Mouse (Mus musculus) left cerebral cortex, postnatal 36 days (tissue): ENCODE data around the gene Cic. TPM values are rescaled to one million over a fixed set of nuclear protein-coding genes. Genes with fewer than 3 reads are reported as not detected.

Experiments used
- DNase-seq, 2 experiments: peaks; one replicate each; pipeline ENCODE4 v3.0.0; 2021 to 2022; ENCODE audit warnings: low spot score in 2 of 2, mixed read lengths in 1 of 2
- intact Hi-C: fragments of 180-260 bp; cut with DNase I; formaldehyde crosslinking; loops from one replicate; pipeline ENCODE4 v1.15.1; 2025
- total RNA-seq, 2 experiments: library from RNA; stranded (reverse); gene quantifications; 2 replicates each; pipeline ENCODE4 v1.2.3; 2021

Cic gene
- total RNA-seq, 2 experiments from 2014 or later = 206 to 234 TPM

GRCm38 (mm10) chr7:25266180-25266962, 1.1 kb upstream of the Cic start:
- no peak for DNase-seq
- intact Hi-C loops = loop anchor here (2.0 kb wide), 1 partner anchor 16 kb away; the partner anchor contains the start of gene Erf

DNA sequence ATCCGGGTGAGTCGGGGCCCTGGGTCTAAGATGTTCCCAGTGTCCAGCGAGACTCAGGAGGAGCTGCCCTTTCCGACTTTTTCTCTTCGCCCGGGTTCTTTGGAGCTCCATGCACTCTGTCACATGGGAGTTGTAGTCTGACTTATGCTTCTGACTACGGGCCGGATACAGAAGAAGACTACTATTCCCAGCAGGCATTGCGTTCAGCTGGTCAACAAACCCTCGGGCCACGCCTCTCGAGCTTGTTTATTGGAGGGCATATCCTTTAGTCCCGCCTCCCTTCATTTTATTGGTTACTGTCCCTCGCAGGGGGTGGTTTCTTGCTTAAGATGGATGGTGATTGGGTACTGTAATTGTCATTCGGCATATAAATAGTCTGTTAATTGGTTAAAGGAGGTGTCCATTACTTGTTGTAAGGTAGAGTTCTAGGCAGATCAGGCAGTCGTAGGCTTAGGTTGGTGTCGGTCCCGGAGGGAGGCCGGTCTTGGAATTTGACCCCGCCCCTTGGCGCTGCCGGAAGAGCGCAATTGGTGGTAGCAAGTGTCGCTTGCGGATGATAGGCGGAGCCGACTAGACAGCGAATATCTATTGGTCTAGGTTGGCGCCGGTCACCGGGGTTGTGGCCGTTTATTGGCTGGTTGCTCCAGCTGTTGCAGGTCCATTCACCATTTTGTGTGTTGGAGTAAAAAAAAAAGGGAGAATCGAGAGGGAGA, 403 bp downstream of the Cic start:
- peak; percentile 99 for DNase-seq
- intact Hi-C loops = loop anchor here (2.0 kb wide), 1 partner anchor 17 kb away; the partner anchor contains the start of gene Erf

GRCm38 (mm10) chr7:25268588-25268987, 1.1 kb downstream of the Cic start:
- intact Hi-C loops = no loop called here
- no peak for DNase-seq

DNA sequence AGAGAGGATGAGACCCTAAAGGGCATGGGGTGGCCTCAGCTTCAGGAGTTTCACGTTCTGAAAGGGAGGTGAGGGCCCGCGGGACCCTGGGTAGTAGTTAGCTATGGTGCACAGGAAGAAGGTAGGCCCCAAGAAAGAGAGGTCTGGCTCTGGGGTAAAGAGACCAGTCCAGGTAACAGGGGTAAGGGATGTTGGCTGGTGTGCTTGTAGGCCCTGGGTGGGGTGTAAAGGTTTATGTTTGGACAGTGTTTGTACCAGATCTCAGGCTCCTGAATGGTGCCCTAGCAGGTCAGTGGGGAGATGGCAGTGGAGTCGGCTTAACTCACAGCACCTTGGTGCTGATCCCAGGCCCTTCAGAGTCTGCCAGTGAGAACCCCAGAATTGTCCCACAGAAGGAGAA, 1.5 kb downstream of the Cic start:
- DNase-seq = no peak
- intact Hi-C loops = no loop called here

- intact Hi-C loops = no loop called here
- no peak for DNase-seq
These were observed 2.2 kb downstream of the Cic start for GRCm38 (mm10) chr7:25269545-25270271.

DNA sequence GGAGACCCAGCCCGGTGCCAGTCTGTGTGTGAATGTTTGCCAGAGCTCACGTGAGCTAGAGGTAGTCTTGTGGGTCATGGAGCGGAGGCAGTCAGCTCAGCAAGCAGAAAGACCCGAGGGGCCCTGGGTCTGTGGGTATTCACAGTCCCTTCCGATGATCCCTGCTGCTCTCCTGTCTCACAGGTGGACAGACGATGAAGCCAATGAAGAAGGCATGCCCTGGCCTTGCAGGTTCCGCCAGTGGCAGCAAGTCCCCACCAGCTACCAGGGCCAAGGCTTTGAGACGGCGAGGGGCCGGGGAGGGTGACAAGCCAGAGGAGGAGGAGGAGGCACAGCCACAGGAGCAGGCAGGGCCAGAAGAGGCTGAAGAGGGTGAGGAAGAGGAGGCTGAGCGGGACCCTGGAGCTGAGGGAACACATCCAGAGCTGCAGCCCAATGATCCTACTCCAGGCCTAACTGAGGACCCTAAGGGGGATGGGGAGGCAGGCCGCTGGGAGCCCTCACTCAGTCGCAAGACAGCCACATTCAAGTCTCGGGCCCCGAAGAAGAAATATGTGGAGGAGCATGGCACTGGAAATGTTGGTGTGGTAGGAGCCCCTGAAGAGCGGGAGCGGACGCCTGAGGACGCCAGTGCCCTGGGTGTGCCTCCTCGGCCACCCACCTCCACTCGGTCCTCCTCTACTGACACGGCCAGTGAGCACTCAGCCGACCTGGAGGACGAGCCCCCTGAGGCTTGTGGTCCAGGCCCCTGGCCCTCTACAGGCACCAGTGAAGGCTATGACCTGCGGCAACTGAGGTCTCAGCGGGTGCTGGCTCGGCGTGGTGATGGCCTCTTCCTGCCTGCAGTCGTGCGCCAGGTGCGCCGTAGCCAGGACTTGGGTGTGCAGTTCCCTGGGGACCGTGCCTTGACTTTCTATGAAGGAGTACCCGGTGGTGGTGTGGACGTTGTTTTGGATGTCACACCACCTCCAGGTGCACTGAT, 3.4 kb downstream of the Cic start:
- no peak for DNase-seq
- intact Hi-C loops = no loop called here

DNA sequence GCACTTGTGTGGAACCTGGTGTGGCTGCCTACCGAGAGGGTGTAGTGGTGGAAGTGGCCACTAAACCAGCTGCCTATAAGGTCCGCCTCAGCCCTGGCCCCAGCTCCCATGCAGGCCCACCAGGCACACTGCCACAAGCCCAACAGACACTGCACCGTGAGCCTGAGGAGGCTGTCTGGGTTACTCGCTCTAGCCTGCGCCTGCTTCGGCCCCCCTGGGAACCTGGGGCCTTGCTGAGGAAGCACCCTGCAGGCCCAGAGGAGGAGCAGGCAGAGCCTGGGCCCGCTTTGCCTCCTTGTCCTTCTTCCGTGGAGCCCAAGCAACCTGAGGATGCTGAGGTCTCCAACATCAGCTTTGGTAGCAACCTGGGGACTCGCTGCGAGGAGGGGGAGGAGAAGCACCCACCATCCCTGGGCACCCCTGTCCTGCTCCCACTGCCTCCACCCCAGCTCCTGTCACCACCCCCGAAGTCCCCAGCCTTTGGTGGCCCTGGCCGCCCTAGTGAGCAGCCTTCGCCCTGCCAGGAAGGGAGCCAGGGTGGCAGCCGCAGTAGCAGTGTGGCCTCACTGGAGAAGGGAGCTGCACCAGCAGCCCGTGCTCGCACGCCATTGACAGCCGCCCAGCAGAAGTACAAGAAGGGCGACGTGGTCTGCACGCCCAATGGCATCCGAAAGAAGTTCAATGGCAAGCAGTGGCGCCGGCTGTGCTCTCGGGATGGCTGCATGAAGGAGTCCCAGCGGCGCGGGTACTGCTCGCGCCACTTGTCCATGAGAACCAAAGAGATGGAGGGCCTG, 4.3 kb downstream of the Cic start:
- intact Hi-C loops = no loop called here
- no peak for DNase-seq

DNA sequence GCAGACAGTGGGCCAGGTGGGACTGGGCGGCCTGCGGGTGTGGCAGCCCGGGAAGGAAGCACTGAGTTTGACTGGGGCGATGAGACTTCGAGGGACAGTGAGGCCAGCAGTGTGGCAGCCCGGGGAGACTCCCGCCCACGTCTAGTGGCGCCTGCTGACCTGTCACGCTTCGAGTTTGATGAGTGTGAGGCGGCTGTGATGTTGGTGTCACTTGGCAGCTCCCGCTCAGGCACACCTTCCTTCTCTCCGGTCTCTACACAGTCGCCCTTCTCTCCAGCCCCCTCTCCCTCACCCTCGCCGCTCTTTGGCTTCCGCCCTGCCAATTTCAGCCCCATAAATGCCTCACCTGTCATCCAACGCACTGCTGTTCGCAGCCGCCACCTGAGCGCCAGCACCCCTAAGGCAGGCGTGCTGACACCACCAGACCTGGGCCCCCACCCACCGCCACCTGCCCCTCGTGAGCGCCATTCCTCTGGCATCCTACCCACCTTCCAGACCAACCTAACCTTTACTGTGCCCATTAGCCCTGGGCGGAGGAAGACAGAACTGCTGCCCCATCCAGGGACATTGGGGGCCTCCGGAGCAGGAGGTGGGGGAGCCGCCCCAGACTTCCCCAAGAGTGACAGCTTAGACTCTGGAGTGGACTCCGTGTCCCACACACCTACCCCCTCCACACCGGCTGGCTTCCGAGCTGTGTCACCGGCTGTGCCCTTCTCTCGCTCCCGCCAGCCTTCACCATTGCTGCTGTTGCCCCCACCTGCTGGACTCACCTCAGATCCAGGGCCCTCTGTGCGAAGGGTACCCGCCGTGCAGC, 5.1 kb downstream of the Cic start:
- DNase-seq = no peak
- intact Hi-C loops = no loop called here

GRCm38 (mm10) chr7:25273259-25274241, 6.0 kb downstream of the Cic start:
- intact Hi-C loops = no loop called here
- DNase-seq = no peak

- intact Hi-C loops = no loop called here
- DNase-seq = no peak
These were observed 7.1 kb downstream of the Cic start for GRCm38 (mm10) chr7:25274571-25274970.

DNA sequence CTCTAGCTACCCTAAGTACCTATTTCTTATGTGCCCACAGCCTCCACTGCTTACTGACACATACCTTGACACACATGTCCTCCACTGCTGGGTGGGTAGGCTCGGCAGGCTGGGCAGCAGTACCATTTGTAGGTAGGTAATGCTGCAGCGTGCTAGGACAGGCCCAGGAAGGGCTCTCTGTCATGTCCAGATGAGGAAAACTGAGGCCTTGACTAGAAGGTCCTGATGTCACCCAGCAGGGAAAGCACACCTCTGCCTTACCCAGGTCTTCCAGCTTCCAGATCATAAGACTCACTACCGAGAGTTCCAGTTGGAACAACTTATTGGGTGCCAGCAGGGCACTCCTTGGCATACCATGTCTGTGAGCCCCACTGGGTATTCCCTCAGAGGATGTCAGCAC, 7.5 kb downstream of the Cic start:
- no peak for DNase-seq
- intact Hi-C loops = no loop called here

DNA sequence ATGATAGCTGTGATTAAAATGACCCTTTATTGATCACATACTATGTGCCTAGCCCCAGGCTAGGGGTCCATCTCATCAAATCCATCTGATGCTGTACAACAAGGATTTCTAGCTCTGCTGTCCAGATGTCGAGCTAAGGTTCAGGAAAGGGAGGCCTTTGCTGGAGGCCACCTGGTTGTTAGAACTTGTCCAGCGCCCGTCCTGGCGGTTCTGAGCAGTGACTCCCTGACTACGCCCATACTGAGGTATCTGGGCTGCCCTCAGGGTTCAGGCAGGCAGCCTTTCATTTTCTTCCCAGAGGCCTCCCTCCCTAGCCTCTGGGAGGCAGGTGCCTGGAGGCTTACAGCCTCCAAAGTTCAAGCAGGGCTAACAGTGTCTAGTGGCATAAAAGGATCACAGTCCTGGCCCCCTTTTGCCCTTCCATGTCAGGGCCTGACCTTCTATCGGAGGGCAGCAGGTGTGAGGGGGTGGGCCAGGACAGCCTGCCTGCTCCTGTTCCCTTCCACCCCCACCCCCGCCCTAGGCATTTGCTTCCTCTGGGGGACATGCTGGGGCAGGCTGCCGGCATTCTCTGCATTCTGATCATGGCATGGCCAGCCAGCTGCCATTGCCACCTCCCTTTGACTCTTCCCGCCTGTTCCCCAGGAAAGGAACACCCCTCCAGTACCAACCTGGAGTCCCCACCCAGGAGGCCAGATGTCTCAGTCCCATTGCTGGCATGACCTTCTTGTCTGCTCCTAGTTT, 8.2 kb downstream of the Cic start:
- intact Hi-C loops = no loop called here

GRCm38 (mm10) chr7:25277405-25277804, 9.9 kb downstream of the Cic start:
- intact Hi-C loops = no loop called here
- no peak for DNase-seq

More for the DNA sequence above, 8.2 kb downstream of the Cic start:
- DNase-seq = no peak

GRCm38 (mm10) chr7:25277998-25278340, 10.5 kb downstream of the Cic start:
- no peak for DNase-seq
- intact Hi-C loops = loop anchor here (1.0 to 2.0 kb wide), 3 partner anchors 37 to 99 kb away; partner anchors contain the start of genes Megf8 and Pou2f2

DNA sequence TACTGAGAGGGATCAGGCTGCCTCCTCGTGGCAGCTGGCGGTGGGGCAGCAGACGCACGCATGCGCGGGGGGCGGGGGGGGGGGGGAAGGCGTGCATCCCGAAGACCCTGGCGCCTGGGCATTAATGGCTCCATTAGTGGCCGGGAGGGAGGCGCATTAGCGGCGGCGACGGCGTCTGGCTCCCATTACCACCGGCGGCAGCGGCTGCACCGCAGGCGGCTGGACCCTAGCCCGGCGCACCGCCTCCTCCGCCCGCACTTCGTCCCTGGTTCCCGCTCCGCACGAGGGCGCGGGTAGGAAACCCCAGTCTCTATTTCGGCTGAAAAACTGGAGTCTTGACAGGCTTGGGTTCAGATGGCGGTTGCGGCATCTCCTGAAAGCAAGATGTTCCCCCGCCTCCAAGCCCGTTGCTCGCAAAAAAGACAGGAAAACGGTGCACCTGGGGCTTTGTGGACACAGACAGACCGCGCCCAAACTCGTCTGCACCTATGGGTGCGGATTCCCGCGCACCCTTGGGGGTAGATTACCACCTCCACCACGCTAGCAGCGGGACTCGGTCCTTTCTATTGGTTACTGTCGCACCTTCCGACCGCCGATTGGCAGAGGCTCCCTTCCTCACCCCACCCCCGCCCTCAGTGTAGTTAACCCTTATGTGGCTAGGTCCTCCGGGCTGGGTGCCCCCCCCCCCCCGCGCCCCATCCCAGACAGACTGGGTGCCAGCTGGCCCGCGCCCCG, 11.0 kb downstream of the Cic start:
- DNase-seq = peak; percentile 88 to 90
- intact Hi-C loops = loop anchor here (1.0 to 2.0 kb wide), 4 partner anchors 30 to 100 kb away; partner anchors contain the start of genes Megf8 and Pou2f2
